Mouse (Mus musculus) heart, postnatal 10 days (tissue): ENCODE measurements around the gene Tnrc6b. TPM values are rescaled to one million over a fixed set of nuclear protein-coding genes. Genes with fewer than 3 reads are reported as not detected.
"Not testable (repeated sequence)": the region's sequence is repeated elsewhere in the genome, so short reads cannot be mapped to it uniquely, and the experiment has no call there.

ENCODE experiments used
- DNase-seq, 2 experiments: peaks; one replicate each; pipeline ENCODE4 v3.0.0; 2021
- intact Hi-C: fragments of 180-260 bp; cut with DNase I; formaldehyde crosslinking; loops from one replicate; pipeline ENCODE4 v1.15.1; 2025
- total RNA-seq, 2 experiments: library from RNA; stranded (reverse); gene quantifications; 2 replicates each; pipeline ENCODE4 v1.2.3; 2021

Tnrc6b gene
- total RNA-seq, 2 experiments from 2014 or later: 56.1 to 56.4 TPM

GRCm38 (mm10) chr15:80732266-80733030 is 21.3 kb downstream of the Tnrc6b start:
- DNase-seq: no peak
- intact Hi-C loops: no loop called here

GRCm38 (mm10) chr15:80735300-80735699 is 24.2 kb downstream of the Tnrc6b start:
- intact Hi-C loops: no loop called here
- no peak for DNase-seq

GRCm38 (mm10) chr15:80735708-80736107 is 24.6 kb downstream of the Tnrc6b start:
- DNase-seq, intact Hi-C loops: not testable (repeated sequence)

DNA sequence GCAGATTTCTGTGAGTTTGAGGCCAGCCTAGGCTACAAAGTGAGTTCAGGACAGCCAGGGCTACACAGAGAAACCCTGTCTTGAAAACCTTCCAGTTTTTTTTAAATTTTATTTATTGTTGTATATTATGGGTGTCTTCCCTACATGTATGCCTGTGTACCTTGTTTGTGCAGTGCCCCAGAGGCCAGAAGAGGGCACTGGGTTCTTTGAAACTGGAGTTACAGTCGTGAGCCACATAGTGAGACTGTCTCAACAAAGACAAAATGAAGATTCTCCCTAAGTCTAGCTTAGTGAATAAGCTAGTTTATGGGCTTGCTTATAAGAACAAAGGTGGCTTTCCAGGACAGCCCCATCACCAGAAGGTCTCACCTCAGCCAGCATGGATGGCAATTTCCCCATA is 25.4 kb downstream of the Tnrc6b start:
- intact Hi-C loops: no loop called here
- no peak for DNase-seq

DNA sequence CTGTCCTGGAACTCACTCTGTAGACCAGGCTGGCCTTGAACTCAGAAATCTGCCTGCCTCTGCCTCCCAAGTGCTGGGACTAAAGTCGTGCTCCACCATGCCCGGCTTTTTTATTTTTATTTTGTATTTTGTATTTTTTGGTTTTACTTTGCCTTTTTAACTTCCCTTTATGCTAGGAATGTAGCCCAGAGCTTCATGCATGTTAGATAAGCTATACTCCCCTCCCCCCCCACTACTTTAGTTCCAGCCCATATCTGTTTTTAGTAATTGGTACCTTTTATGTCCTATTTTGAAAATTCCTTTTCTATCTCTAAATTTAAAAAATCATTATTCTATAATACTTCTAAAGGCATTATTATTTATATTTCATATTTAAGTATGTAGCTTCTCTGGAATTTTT is 27.1 kb downstream of the Tnrc6b start:
- DNase-seq: no peak
- intact Hi-C loops: no loop called here

- intact Hi-C loops: no loop called here
- DNase-seq: no peak
Observed at GRCm38 (mm10) chr15:80739972-80740371, 28.9 kb downstream of the Tnrc6b start.

GRCm38 (mm10) chr15:80741836-80742235 is 30.7 kb downstream of the Tnrc6b start:
- no peak for DNase-seq
- intact Hi-C loops: no loop called here

DNA sequence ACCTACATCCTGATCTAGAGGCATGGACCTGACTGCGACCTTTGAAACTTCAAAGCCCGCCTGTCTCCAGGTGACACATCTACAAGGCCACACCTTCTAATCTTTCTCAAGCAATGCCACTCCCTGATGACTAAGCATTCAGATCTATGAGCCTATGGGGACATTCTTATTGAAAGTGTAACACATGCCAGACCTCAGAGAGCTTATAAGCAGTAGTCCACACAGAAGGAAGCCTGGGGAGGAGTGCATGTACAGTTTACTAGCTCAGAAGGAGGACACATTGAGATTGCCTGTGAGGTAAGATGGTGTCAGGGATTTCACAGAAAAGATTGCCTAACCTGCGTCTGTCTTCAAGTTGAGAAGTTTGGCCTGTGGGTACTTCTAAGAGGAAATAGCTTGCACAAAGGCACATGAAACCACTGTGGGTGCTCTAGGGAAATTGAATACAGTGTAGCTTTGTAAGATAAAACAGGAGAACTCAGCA is 31.9 kb downstream of the Tnrc6b start:
- intact Hi-C loops: no loop called here
- no peak for DNase-seq

DNA sequence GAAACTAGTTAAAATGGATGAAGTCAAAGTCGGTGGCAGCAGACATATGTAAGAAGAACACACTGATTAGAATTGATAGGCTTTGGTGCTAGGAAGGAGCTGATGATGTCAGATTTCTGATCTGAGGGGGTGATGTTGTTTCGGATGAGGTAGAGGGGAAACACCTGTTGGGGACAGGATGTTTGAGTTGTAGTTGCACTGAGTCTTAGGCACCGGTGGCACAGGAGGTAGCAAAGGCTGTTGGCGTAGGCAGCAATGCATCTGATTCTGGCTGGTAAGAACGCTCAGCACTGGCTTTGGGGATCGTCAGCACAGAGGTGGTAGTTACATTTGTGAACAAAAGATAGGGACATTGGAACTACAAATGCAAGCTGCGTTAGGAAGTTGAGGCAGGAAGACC is 32.5 kb downstream of the Tnrc6b start:
- no peak for DNase-seq
- intact Hi-C loops: no loop called here

GRCm38 (mm10) chr15:80744667-80745422 is 33.7 kb downstream of the Tnrc6b start:
- no peak for DNase-seq
- intact Hi-C loops: no loop called here

GRCm38 (mm10) chr15:80748979-80749378 is 37.9 kb downstream of the Tnrc6b start:
- intact Hi-C loops: no loop called here
- DNase-seq: no peak

DNA sequence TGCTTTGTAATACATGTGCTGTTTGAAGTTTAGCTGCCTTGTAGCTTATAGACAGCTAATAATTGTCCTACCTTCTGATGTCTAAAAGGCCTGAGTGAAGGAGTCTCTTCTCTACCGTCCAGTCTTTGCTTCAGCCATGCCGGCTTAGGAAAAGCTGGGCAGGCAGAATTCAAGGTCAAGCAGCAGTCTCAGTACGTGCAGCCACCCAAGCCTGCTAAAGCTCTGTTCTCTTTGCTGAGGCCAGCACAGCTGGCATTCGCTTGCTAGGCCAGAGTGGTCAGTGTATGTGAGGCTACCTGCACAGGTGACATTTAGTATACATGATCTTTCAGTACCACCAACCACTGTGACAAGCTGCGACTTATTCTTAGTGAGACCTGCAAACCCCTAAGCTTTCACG is 42.2 kb downstream of the Tnrc6b start:
- intact Hi-C loops: no loop called here
- peak in 1 of 2 experiments; percentile 21 for DNase-seq

DNA sequence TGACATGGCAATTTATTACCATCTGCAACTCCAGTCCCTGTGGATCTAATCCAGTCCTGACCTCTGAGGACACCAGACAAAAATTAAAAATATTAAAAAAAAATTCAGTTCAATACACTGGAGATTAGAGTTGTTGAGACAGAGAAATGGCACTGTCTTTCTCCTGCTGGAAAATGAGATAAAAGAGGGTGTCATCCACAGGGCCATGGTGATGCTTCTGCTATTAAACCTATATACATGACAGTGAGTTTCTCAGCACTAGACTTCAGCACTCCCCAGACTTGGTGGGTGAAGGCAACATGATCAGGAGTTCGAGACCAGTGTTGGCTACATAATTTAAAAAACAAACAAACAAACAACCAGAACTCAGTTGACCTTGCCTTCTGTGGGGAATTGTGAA is 43.0 kb downstream of the Tnrc6b start:
- intact Hi-C loops: no loop called here

GRCm38 (mm10) chr15:80759451-80759850 is 48.3 kb downstream of the Tnrc6b start:
- DNase-seq: no peak
- intact Hi-C loops: no loop called here

More for the DNA sequence above, 43.0 kb downstream of the Tnrc6b start:
- no peak for DNase-seq

GRCm38 (mm10) chr15:80760504-80760903 is 49.4 kb downstream of the Tnrc6b start:
- no peak for DNase-seq
- intact Hi-C loops: no loop called here

DNA sequence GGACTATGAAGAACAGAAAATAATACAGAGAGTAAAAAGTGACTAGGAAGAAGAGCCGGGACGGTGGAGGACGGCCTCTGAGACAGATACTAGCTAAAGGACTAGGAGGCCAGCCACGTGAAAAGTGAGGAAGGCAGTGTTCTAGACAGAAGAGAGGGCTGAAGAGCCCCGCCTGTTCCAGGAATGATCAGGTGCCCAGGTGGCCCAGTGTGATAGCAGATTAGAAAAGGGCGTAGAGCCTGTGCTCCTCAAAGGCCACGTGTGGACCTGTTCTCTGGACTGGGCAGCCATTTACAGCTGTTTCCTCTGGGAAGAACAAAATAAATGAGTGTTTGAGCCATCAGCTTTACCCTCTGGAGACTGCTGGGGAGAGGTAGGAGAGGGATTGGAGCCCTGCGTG is 49.8 kb downstream of the Tnrc6b start:
- intact Hi-C loops: no loop called here
- no peak for DNase-seq

- intact Hi-C loops: no loop called here
- no peak for DNase-seq
Observed at GRCm38 (mm10) chr15:80762621-80763020, 51.5 kb downstream of the Tnrc6b start.

- intact Hi-C loops: no loop called here
- DNase-seq: no peak
Observed at GRCm38 (mm10) chr15:80764666-80765065, 53.6 kb downstream of the Tnrc6b start.

GRCm38 (mm10) chr15:80765381-80765780 is 54.3 kb downstream of the Tnrc6b start:
- intact Hi-C loops: no loop called here
- peak; percentile 40 to 47 for DNase-seq

- no peak for DNase-seq
- intact Hi-C loops: no loop called here
Observed at GRCm38 (mm10) chr15:80768216-80768615, 57.1 kb downstream of the Tnrc6b start.

- DNase-seq: no peak
- intact Hi-C loops: no loop called here
Observed at GRCm38 (mm10) chr15:80771926-80772441, 60.9 kb downstream of the Tnrc6b start.

GRCm38 (mm10) chr15:80774666-80775065 is 63.6 kb downstream of the Tnrc6b start:
- DNase-seq: no peak

More at GRCm38 (mm10) chr15:80774666-80775065, 63.6 kb downstream of the Tnrc6b start:
- intact Hi-C loops: no loop called here
